Mouse (Mus musculus) midbrain, embryonic 12.5 days (tissue): ENCODE measurements around the gene Tor3a. TPM values are rescaled to one million over a fixed set of nuclear protein-coding genes. Genes with fewer than 3 reads are reported as not detected.
"Not testable (repeated sequence)": the region's sequence is repeated elsewhere in the genome, so short reads cannot be mapped to it uniquely, and the experiment has no call there.

Experiments used
- ATAC-seq: fragments of 200-750 bp; cut with Nextera tagmentation; 2 replicates; pipeline ENCODE4 v1.8.0; 2017; ENCODE audit warnings: low read depth, moderate TSS enrichment, moderate library complexity; ENCODE audit not compliant: low FRiP score
- H3K27ac ChIP-seq: fragments of 300-500 bp; sonication (generic); replicated peaks from 2 replicates; pipeline ENCODE4 v1.5.1; 2016; ENCODE audit warnings: mild to moderate bottlenecking
- H3K27me3 ChIP-seq: fragments of 300-500 bp; sonication (generic); 2 replicates; pipeline ENCODE4 v1.6.1; 2016; ENCODE audit warnings: mild to moderate bottlenecking
- H3K36me3 ChIP-seq: fragments of 300-500 bp; sonication (generic); 2 replicates; pipeline ENCODE4 v1.6.1; 2016
- H3K4me1 ChIP-seq: fragments of 300-500 bp; sonication (generic); 2 replicates; pipeline ENCODE4 v1.6.1; 2016
- H3K4me2 ChIP-seq: fragments of 300-500 bp; sonication (generic); replicated peaks from 2 replicates; pipeline ENCODE4 v1.6.1; 2016; ENCODE audit warnings: mild to moderate bottlenecking, moderate library complexity
- H3K4me3 ChIP-seq: fragments of 300-500 bp; sonication (generic); 2 replicates; pipeline ENCODE4 v1.5.1; 2016; ENCODE audit warnings: mild to moderate bottlenecking
- H3K9ac ChIP-seq: fragments of 300-500 bp; sonication (generic); replicated peaks from 2 replicates; pipeline ENCODE4 v1.6.1; 2016; ENCODE audit warnings: mild to moderate bottlenecking, moderate library complexity
- H3K9me3 ChIP-seq: fragments of 300-500 bp; sonication (generic); 2 replicates; pipeline ENCODE4 v1.6.1; 2016; ENCODE audit warnings: mild to moderate bottlenecking
- WGBS: fragments of 180-500 bp; shearing (Covaris S2); methylation state at CpG from one replicate; pipeline ENCODE4 v1.1.7; 2016; 5-methylcytosine and 5-hydroxymethylcytosine counted together
- polyA plus RNA-seq: library from polyadenylated mRNA; unstranded; fragments of >200 nt; fragmentation: Nextera tagmentation; extraction: Ambion mirVana; gene quantifications from 2 replicates; pipeline ENCODE4 v1.2.1, GENCODE M21; 2016

Gene Tor3a
- polyA plus RNA-seq, 1 experiment from 2014 or later = 2.9 TPM

DNA sequence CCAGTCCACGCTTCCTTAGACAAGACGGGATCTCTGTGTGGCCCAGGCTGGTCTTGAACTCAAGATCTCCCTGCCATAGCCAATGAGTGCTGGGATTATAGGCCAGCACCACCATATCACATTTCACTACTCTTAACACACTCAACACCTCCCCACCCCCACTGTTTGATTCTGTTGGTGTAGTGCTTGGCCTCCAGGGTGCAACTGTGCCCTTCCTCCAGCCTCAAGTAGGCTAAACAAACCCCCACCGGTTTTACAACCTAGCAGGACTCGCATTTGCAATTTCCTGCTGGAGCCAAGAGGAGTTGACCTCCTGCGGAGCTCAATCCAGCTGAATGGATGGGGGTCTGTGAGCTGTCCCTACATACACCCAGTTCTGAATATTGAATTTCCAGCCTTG lies 5.6 kb downstream of the Tor3a start:
- Histone ChIP-seq H3K36me3 (no peaks in the 10 kb centered on the region), H3K27me3 (peaks cover 10% of the 10 kb centered on the region), H3K9ac (no peak overlapping the region), H3K27ac (no peak overlapping the region), H3K4me1 (peaks cover 13% of the 10 kb centered on the region), H3K9me3 (no peaks in the 10 kb centered on the region), H3K4me2 (no peak overlapping the region), H3K4me3 (no peak overlapping the region)
- 40% methylated on average over 5 of the region's 5 CpGs for WGBS
- no peak for ATAC-seq

DNA sequence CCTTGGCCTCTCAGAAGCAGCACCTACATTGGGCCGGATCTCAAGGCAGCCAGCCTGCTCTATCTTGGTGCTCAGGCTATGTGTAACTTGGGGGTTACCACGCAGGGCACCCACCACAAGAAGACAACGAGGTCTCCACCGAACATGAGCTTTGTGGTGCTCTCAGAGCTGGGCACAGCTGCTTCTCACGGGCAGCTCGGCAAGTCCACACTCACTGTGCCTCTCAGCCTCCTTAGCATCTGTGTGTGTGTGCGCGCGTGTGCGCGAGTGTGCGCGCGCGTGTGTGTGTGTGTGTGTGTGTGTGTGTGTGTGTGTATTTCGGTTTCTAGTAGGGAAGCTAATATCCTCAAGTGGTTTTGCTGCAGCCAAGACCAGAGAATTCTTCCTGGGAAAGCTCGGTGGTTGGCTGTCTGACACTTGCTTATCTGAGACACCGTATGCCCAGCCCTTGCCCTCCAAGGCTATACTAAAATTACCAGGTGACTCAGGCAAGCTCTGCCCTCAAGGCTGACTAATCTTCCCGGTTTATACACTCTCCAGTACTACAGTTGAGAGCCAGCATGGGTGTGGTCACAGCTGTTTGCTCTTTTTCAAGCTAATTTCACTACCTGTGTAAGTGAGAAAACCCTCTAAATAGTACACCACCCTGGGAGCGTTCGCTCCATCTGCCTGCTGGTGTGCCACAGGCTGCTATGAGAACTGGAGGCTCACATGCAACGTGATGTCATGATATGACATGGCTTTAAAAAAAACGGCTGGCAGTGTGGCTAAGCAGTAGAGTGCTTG lies 6.8 kb downstream of the Tor3a start:
- WGBS = 87% methylated on average over 23 of the region's 23 CpGs
- Histone ChIP-seq H3K4me2 (no peak overlapping the region), H3K4me1 (0 out of 2 replicates have a peak, but pooled peaks cover 2% of the 10 kb centered on the region), H3K36me3 (no peaks in the 10 kb centered on the region), H3K27me3 (no peaks in the 10 kb centered on the region), H3K9me3 (no peaks in the 10 kb centered on the region), H3K27ac (no peak overlapping the region), H3K4me3 (no peak overlapping the region), H3K9ac (no peak overlapping the region)
- no peak for ATAC-seq

DNA sequence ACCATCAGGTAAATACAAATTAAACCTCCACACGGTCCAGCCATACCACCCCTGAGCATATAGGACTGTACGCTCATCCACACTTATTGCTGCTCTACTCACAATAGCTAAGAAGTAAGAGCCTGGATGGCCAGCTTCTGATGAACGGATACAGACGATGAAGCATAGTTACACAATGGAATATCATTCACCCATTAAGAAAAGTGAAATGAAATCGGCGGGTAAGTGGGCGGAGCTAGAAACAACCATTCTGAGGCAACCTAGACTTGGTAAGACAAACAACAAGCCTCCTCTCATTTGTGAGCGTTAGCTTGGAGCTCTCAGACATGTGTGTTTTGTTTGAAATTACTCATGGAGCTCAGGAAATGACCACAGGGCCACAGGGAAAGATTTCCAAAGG lies 8.4 kb downstream of the Tor3a start:
- no peak overlapping the region for H3K27ac ChIP-seq
- H3K4me2 ChIP-seq = no peak overlapping the region
- whole genome bisulfite sequencing = 90% methylated on average over 8 of the region's 8 CpGs
- no peak for ATAC-seq
- H3K36me3 ChIP-seq = no peaks in the 10 kb centered on the region
- H3K9me3 ChIP-seq = no peaks in the 10 kb centered on the region
- H3K4me1 ChIP-seq = 0 out of 2 replicates have a peak, but pooled peaks cover 2% of the 10 kb centered on the region
- H3K4me3 ChIP-seq = no peak overlapping the region
- no peak overlapping the region for H3K9ac ChIP-seq
- H3K27me3 ChIP-seq = no peaks in the 10 kb centered on the region

DNA sequence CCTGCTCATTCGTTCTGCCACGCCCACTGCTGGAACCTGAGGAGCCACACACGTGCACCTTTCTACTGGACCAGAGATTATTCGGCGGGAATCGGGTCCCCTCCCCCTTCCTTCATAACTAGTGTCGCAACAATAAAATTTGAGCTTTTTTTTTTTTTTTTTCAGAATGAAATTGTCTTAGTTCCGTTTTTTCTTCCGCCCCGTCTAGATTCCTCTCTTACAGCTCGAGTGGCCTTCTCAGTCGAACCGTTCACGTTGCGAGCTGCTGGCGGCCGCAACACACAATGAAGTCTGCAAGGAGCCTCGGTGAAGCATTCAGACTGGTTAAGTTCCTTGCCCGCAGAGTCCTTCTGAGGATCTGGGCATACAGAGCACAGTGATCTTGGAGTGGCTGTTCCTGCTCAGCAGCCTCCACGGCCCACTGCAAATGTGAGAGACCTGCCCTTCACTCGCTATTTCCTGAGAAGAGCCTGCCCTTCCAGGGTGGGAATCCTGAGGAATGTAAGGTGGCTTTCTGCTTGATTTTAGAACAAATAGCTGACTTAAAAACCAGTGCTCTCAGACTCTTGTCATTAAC lies 13.4 kb downstream of the Tor3a start:
- not testable (repeated sequence) for H3K27me3 ChIP-seq, H3K4me2 ChIP-seq

DNA sequence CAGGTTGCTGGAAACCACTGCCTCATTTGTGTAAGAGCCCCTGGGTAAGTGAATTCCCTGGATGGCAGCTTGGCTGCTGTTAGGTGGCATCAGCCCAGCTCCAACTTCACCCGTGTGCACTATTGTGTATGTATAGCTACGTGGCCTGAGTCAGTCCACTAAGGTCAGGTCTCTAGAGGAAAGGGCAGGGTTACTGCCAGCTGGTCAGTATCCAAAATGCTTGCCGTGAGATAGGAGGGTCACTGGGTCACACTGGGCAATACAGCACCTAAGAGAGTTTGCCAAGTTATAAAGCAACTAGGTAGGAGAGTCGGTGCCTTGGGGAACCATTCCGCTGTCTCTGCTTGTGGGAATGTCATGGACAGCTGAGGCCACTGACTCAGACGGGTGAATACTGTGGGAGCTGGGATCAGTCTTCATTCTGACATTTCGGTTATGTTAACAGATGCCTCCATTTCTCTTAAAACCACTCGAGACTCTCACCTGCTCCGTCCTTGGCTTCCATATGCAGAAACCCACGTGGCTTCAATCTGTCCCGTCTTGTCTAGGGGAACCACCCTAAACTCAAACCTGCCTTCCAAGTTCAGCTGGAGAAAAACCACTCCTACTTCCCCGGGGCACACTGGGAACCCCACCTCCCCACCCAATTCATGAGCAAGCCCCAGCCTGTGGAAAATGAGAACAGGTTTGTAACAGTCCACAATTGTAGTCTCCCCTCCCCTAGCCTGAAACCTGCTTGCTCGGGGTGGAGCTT lies 14.1 kb downstream of the Tor3a start:
- Histone ChIP-seq H3K36me3 (no peaks in the 10 kb centered on the region), H3K9me3 (no peaks in the 10 kb centered on the region), H3K4me1 (no peaks in the 10 kb centered on the region), H3K9ac (no peak overlapping the region), H3K27ac (no peak overlapping the region), H3K4me2 (no peak overlapping the region), H3K27me3 (no peaks in the 10 kb centered on the region), H3K4me3 (no peak overlapping the region)
- WGBS = 89% methylated on average over 13 of the region's 13 CpGs
- no peak for ATAC-seq

More for the DNA sequence above, 13.4 kb downstream of the Tor3a start:
- not testable (repeated sequence) for H3K27ac ChIP-seq, ATAC-seq, H3K4me1 ChIP-seq, H3K9me3 ChIP-seq, H3K9ac ChIP-seq, H3K36me3 ChIP-seq, H3K4me3 ChIP-seq
- 71% methylated on average over 21 of the region's 21 CpGs for WGBS

DNA sequence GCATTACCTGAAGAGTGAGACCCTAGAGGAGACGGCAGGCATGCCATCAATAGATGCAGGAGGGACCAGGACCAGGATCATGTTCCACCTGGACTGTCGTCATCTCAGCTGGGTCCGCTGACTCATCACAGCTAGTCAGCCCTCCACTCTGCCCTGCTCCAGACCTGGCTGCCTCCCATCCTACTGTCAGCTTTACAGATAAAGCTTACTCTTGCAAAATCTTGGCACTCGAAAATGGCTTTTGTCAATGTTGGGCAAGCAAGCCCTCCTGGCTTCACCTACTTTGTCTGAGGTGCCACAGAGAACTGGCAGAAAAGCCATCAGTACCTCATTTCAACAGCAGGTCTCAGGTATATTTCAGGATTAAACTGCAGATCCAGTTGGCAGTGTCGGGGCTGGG lies 15.5 kb downstream of the Tor3a start:
- Histone ChIP-seq H3K4me3 (no peak overlapping the region), H3K36me3 (no peaks in the 10 kb centered on the region), H3K9ac (no peak overlapping the region), H3K9me3 (no peaks in the 10 kb centered on the region), H3K4me2 (no peak overlapping the region), H3K27me3 (no peaks in the 10 kb centered on the region), H3K4me1 (no peaks in the 10 kb centered on the region), H3K27ac (no peak overlapping the region)
- ATAC-seq = no peak
- WGBS = 92% methylated on average over 5 of the region's 5 CpGs

DNA sequence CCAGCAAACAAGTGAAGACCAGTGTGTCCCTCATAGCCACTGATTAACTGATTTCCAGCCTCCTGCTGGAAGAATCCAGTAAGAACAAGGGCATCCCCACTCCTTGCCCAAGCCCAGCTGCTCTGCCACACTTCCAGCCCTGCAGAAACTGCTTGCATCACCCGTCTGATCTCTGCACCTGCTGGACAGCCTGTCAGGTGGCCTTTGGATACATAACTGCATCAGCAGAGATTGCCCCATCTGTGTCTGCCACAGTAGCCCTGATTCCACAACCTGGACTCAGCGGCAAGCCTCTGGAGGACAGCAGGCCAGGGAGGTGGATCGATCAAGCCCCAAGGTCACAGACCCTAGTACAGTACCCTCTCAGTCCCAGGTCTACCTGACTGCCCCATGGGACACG lies 16.6 kb downstream of the Tor3a start:
- Histone ChIP-seq H3K27ac (no peak overlapping the region), H3K27me3 (no peaks in the 10 kb centered on the region), H3K4me3 (no peak overlapping the region), H3K9ac (no peak overlapping the region), H3K9me3 (no peaks in the 10 kb centered on the region), H3K4me2 (no peak overlapping the region), H3K4me1 (no peaks in the 10 kb centered on the region), H3K36me3 (no peaks in the 10 kb centered on the region)
- WGBS = 87% methylated on average over 4 of the region's 4 CpGs
- no peak for ATAC-seq

DNA sequence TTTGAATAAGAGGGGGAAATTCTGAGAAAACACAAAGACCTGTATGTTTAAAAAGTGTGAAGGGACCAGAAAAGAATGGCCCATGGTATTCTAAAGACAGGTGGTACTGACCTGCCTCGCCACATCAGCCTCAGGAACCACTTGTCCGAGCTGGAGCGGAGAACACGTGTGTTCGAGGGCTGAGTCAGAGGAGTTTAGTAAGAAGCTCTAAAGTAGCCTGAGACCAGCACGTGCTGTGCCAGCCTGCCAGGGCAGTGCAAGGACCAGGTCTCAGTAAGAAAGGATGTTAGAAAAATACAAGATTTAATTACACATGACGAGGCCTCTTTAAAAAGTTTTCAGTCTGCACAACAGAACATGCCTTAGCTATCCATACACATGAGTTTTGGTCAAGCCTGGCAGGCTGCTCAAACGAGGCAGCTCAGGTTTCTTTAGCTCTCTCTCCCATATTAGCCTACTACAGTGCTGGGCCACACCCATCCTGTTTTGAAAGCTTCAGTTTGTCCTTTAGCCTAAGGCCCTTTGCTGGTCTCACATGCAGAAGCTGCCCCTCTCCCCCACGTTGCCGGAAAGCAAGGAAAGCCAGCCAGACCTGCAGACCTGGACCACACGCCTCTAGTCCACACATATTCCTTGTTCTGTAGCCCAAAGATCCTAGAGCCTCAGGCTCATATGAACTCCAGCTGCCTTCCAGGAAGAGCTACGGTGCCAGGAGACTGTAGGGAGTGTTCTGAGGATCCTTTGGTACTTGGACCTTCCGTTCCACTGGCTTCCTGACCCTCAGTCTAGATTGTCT lies 19.2 kb downstream of the Tor3a start:
- H3K4me1 ChIP-seq = no peaks in the 10 kb centered on the region
- no peak overlapping the region for H3K4me2 ChIP-seq
- H3K9ac ChIP-seq = no peak overlapping the region
- no peaks in the 10 kb centered on the region for H3K9me3 ChIP-seq
- WGBS = 81% methylated on average over 13 of the region's 13 CpGs
- no peak for ATAC-seq
- H3K27me3 ChIP-seq = no peaks in the 10 kb centered on the region
- H3K36me3 ChIP-seq = no peaks in the 10 kb centered on the region; the same call in 1 of the 2 replicates
- no peak overlapping the region for H3K4me3 ChIP-seq
- no peak overlapping the region for H3K27ac ChIP-seq

DNA sequence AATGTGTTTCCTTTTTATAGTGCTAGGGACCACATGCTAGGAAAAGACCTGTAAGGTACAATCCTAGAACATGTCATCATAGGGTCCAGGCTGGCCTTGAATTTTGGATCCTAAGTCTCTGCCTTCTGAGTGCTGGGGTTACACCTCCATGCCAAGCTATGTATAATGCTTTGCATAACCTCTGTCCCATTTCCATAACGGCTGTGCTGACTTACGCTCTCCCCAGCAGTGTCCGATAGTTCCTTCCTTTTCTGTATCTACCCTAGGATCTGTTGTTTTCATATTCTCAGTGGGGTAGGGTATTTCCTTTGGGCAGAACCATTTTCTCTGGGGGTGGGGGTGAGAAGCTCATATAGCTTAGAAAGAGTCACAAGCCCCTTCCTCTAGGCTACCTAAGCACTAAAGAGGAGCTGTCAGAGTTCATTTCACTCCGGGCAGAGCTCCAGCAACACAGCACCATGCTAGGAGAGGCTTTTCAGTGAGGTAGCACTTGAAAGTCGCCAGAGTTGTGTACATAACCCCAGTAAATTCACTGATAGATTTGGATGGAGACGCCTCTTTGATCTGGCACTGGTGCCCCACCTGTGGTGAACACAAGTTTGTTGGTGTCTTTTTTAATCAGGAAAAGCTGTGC lies 21.9 kb downstream of the Tor3a start:
- 72% methylated on average over 6 of the region's 6 CpGs for WGBS
- Histone ChIP-seq H3K9ac (no peak overlapping the region), H3K27me3 (no peaks in the 10 kb centered on the region), H3K9me3 (no peaks in the 10 kb centered on the region), H3K27ac (no peak overlapping the region), H3K4me2 (no peak overlapping the region), H3K36me3 (peaks cover 6% of the 10 kb centered on the region; the same call in 1 of the 2 replicates), H3K4me1 (no peaks in the 10 kb centered on the region), H3K4me3 (no peak overlapping the region)
- ATAC-seq = no peak

DNA sequence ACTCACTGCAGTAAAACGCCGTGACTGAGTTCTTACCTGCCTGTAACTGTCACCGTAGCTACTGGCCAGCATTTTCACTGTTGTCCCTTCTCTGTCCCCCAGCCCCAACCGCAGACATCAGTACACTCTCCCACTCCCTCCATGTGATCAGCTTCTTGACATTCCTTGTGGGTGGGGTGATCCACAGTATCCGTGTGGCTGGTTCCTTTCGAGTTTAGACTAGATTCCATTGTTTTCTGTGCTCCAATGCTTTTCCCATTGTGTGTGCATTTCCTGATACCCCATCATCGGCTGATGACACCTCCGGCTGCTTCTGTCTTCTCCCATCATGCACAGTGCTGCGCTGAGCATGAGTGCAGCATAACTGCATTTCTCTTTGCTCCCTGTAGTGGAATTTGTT lies 23.5 kb downstream of the Tor3a start:
- no peaks in the 10 kb centered on the region for H3K9me3 ChIP-seq
- H3K27ac ChIP-seq = no peak overlapping the region
- H3K4me2 ChIP-seq = no peak overlapping the region
- H3K27me3 ChIP-seq = no peaks in the 10 kb centered on the region
- H3K36me3 ChIP-seq = peaks cover 6% of the 10 kb centered on the region; the same call in 1 of the 2 replicates
- H3K9ac ChIP-seq = no peak overlapping the region
- 79% methylated on average over 9 of the region's 9 CpGs for WGBS
- H3K4me3 ChIP-seq = no peak overlapping the region
- no peaks in the 10 kb centered on the region for H3K4me1 ChIP-seq
- no peak for ATAC-seq

DNA sequence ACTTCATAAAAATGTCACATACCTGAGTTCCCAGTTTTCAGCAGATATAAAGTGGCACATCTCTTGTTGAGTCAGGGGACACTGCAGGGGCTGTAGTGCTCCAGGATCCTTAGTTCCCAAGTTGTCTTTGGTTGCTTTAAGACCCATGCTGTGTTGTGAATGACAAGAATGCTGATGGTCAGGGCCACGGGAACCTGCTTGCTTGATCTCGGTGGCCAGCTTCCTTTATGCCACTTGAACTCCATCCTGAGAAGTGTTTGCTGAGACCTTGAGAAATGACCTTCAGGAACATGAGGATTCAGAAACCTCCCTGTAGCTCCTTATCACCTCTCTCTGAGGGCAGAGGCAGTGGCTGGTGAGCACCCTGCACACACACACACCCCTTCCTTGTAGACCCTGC lies 25.5 kb downstream of the Tor3a start:
- Histone ChIP-seq H3K27me3 (no peaks in the 10 kb centered on the region), H3K4me3 (no peak overlapping the region), H3K36me3 (peaks cover 6% of the 10 kb centered on the region; the same call in 1 of the 2 replicates), H3K4me2 (no peak overlapping the region), H3K27ac (no peak overlapping the region), H3K4me1 (peaks cover 12% of the 10 kb centered on the region), H3K9ac (no peak overlapping the region), H3K9me3 (no peaks in the 10 kb centered on the region)
- 36% methylated on average over 2 of the region's 2 CpGs for WGBS
- no peak for ATAC-seq
